Mouse (Mus musculus) neural tube, embryonic 12.5 days (tissue): ENCODE measurements at regions not wholly inside any gene's neighbourhood (a gene's known extent, or its start where the extent isn't known, plus 50 kb on each side); places are given as distances from the start of the nearest gene placed in this dataset.

Experiments used
- ATAC-seq: fragments of 200-750 bp; cut with Nextera tagmentation; 2 replicates; pipeline ENCODE4 v1.8.0; 2017; ENCODE audit warnings: low read depth, mild to moderate bottlenecking, moderate TSS enrichment, moderate library complexity; ENCODE audit not compliant: low FRiP score
- H3K27ac ChIP-seq: fragments of 300-500 bp; sonication (generic); 2 replicates; pipeline ENCODE4 v1.5.1; 2016
- H3K27me3 ChIP-seq: fragments of 300-500 bp; sonication (generic); replicated peaks from 2 replicates; pipeline ENCODE4 v1.6.1; 2016; ENCODE audit warnings: mild to moderate bottlenecking
- H3K36me3 ChIP-seq: fragments of 300-500 bp; sonication (generic); 2 replicates; pipeline ENCODE4 v1.6.1; 2016; ENCODE audit warnings: mild to moderate bottlenecking
- H3K4me1 ChIP-seq: fragments of 300-500 bp; sonication (generic); 2 replicates; pipeline ENCODE4 v1.6.1; 2016
- H3K4me2 ChIP-seq: fragments of 300-500 bp; sonication (generic); replicated peaks from 2 replicates; pipeline ENCODE4 v1.6.1; 2016; ENCODE audit warnings: mild to moderate bottlenecking
- H3K4me3 ChIP-seq: fragments of 300-500 bp; sonication (generic); 2 replicates; pipeline ENCODE4 v1.5.1; 2016
- H3K9ac ChIP-seq: fragments of 300-500 bp; sonication (generic); 2 replicates; pipeline ENCODE4 v1.6.1; 2016; ENCODE audit warnings: mild to moderate bottlenecking
- H3K9me3 ChIP-seq: fragments of 300-500 bp; sonication (generic); 2 replicates; pipeline ENCODE4 v1.6.1; 2016; ENCODE audit warnings: mild to moderate bottlenecking
- WGBS: fragments of 180-500 bp; shearing (Covaris S2); methylation state at CpG from one replicate; pipeline ENCODE4 v1.1.7; 2016; 5-methylcytosine and 5-hydroxymethylcytosine counted together

GRCm38 (mm10) chr10:17540404-17541375 is 182.3 kb upstream of the Cited2 start:
- Histone ChIP-seq H3K27ac (no peak overlapping the region), H3K9ac (no peak overlapping the region), H3K4me3 (no peak overlapping the region), H3K9me3 (no peaks in the 10 kb centered on the region), H3K4me2 (no peak overlapping the region), H3K36me3 (no peaks in the 10 kb centered on the region), H3K4me1 (no peaks in the 10 kb centered on the region), H3K27me3 (no peaks in the 10 kb centered on the region)
- ATAC-seq: no peak
- WGBS: 76% methylated on average over 6 of the region's 6 CpGs

- ATAC-seq: no peak
- H3K4me1 ChIP-seq: no peaks in the 10 kb centered on the region
- H3K27ac ChIP-seq: no peak overlapping the region
- no peaks in the 10 kb centered on the region for H3K36me3 ChIP-seq
- H3K9ac ChIP-seq: no peak overlapping the region
- H3K27me3 ChIP-seq: no peaks in the 10 kb centered on the region
- H3K4me2 ChIP-seq: no peak overlapping the region
- WGBS: 79% methylated on average over 8 of the region's 8 CpGs
- H3K4me3 ChIP-seq: no peak overlapping the region
- H3K9me3 ChIP-seq: no peaks in the 10 kb centered on the region
Observed at GRCm38 (mm10) chr10:17542104-17542846, 180.7 kb upstream of the Cited2 start.

- H3K9me3 ChIP-seq: no peaks in the 10 kb centered on the region
- no peak overlapping the region for H3K27ac ChIP-seq
- H3K36me3 ChIP-seq: no peaks in the 10 kb centered on the region
- no peak overlapping the region for H3K4me3 ChIP-seq
- ATAC-seq: no peak
- no peak overlapping the region for H3K9ac ChIP-seq
- H3K4me1 ChIP-seq: no peaks in the 10 kb centered on the region
- H3K4me2 ChIP-seq: no peak overlapping the region
- H3K27me3 ChIP-seq: no peaks in the 10 kb centered on the region
- 80% methylated on average over 5 of the region's 5 CpGs for WGBS
Observed at GRCm38 (mm10) chr10:17542847-17543421, 180.1 kb upstream of the Cited2 start.

GRCm38 (mm10) chr10:17545291-17545690 is 177.7 kb upstream of the Cited2 start:
- ATAC-seq: no peak
- H3K9ac ChIP-seq: no peak overlapping the region
- H3K36me3 ChIP-seq: no peaks in the 10 kb centered on the region
- no peaks in the 10 kb centered on the region for H3K27me3 ChIP-seq
- no peak overlapping the region for H3K4me2 ChIP-seq
- no peak overlapping the region for H3K27ac ChIP-seq
- H3K4me3 ChIP-seq: no peak overlapping the region
- no peaks in the 10 kb centered on the region for H3K9me3 ChIP-seq
- H3K4me1 ChIP-seq: no peaks in the 10 kb centered on the region

- Histone ChIP-seq H3K9me3 (no peaks in the 10 kb centered on the region), H3K4me1 (no peaks in the 10 kb centered on the region), H3K27ac (no peak overlapping the region), H3K4me2 (no peak overlapping the region), H3K36me3 (no peaks in the 10 kb centered on the region), H3K27me3 (no peaks in the 10 kb centered on the region), H3K9ac (no peak overlapping the region), H3K4me3 (no peak overlapping the region)
- no peak for ATAC-seq
- 92% methylated on average over 3 of the region's 3 CpGs for WGBS
Observed at GRCm38 (mm10) chr10:17547986-17548385, 175.0 kb upstream of the Cited2 start.

- Histone ChIP-seq H3K9me3 (no peaks in the 10 kb centered on the region), H3K27ac (no peak overlapping the region), H3K4me2 (no peak overlapping the region), H3K9ac (no peak overlapping the region), H3K4me3 (no peak overlapping the region), H3K4me1 (no peaks in the 10 kb centered on the region), H3K27me3 (no peaks in the 10 kb centered on the region), H3K36me3 (no peaks in the 10 kb centered on the region)
- no peak for ATAC-seq
- WGBS: 89% methylated on average over 14 of the region's 14 CpGs
Observed at GRCm38 (mm10) chr10:17548629-17549580, 174.1 kb upstream of the Cited2 start.

GRCm38 (mm10) chr10:17549711-17550637 is 173.0 kb upstream of the Cited2 start:
- Histone ChIP-seq H3K27me3 (no peaks in the 10 kb centered on the region), H3K27ac (no peak overlapping the region), H3K36me3 (no peaks in the 10 kb centered on the region), H3K4me3 (no peak overlapping the region), H3K9me3 (no peaks in the 10 kb centered on the region), H3K9ac (no peak overlapping the region), H3K4me1 (no peaks in the 10 kb centered on the region), H3K4me2 (no peak overlapping the region)
- WGBS: 87% methylated on average over 6 of the region's 6 CpGs
- ATAC-seq: no peak

- WGBS: 95% methylated on average over 6 of the region's 6 CpGs
- Histone ChIP-seq H3K4me1 (no peaks in the 10 kb centered on the region), H3K9me3 (no peaks in the 10 kb centered on the region), H3K9ac (no peak overlapping the region), H3K36me3 (no peaks in the 10 kb centered on the region), H3K4me2 (no peak overlapping the region), H3K4me3 (no peak overlapping the region), H3K27ac (no peak overlapping the region), H3K27me3 (no peaks in the 10 kb centered on the region)
- no peak for ATAC-seq
Observed at GRCm38 (mm10) chr10:17550638-17551013, 172.4 kb upstream of the Cited2 start.

GRCm38 (mm10) chr10:17551869-17552268 is 171.1 kb upstream of the Cited2 start:
- no peak for ATAC-seq

GRCm38 (mm10) chr10:17552277-17552676 is 170.7 kb upstream of the Cited2 start:
- Histone ChIP-seq H3K36me3 (no peaks in the 10 kb centered on the region), H3K9me3 (no peaks in the 10 kb centered on the region), H3K27ac (no peak overlapping the region), H3K4me2 (no peak overlapping the region), H3K4me3 (no peak overlapping the region), H3K27me3 (no peaks in the 10 kb centered on the region), H3K4me1 (no peaks in the 10 kb centered on the region), H3K9ac (no peak overlapping the region)
- no peak for ATAC-seq

More at GRCm38 (mm10) chr10:17551869-17552268, 171.1 kb upstream of the Cited2 start:
- 85% methylated on average over 6 of the region's 6 CpGs for WGBS
- Histone ChIP-seq H3K4me3 (no peak overlapping the region), H3K4me1 (no peaks in the 10 kb centered on the region), H3K4me2 (no peak overlapping the region), H3K9ac (no peak overlapping the region), H3K36me3 (no peaks in the 10 kb centered on the region), H3K9me3 (no peaks in the 10 kb centered on the region), H3K27me3 (no peaks in the 10 kb centered on the region), H3K27ac (no peak overlapping the region)

GRCm38 (mm10) chr10:17556391-17556790 is 166.6 kb upstream of the Cited2 start:
- 80% methylated on average over 4 of the region's 4 CpGs for WGBS
- H3K27ac ChIP-seq: no peak overlapping the region
- H3K36me3 ChIP-seq: no peaks in the 10 kb centered on the region
- no peaks in the 10 kb centered on the region for H3K27me3 ChIP-seq
- ATAC-seq: no peak
- no peak overlapping the region for H3K4me3 ChIP-seq
- no peaks in the 10 kb centered on the region for H3K4me1 ChIP-seq
- no peaks in the 10 kb centered on the region for H3K9me3 ChIP-seq
- H3K4me2 ChIP-seq: no peak overlapping the region
- no peak overlapping the region for H3K9ac ChIP-seq
